Mouse (Mus musculus) heart, postnatal 25 days (tissue): Measurements from ENCODE around the gene Htt. TPM values are rescaled to one million over a fixed set of nuclear protein-coding genes. Genes with fewer than 3 reads are reported as not detected.

ENCODE experiments used
- DNase-seq: peaks from one replicate; pipeline ENCODE4 v3.0.0; 2022; ENCODE audit warnings: low spot score
- intact Hi-C: fragments of 180-260 bp; cut with DNase I; formaldehyde crosslinking; loops from one replicate; pipeline ENCODE4 v1.15.1; 2025
- total RNA-seq, 2 experiments: library from RNA; stranded (reverse); gene quantifications; 2 replicates each; pipeline ENCODE4 v1.2.3; 2021

Gene Htt
- total RNA-seq, 2 experiments from 2014 or later = 12.7 to 12.9 TPM

GRCm38 (mm10) chr5:34924519-34924918, 163.0 kb downstream of the Htt start:
- no peak for DNase-seq
- intact Hi-C loops = no loop called here

- no peak for DNase-seq
- intact Hi-C loops = no loop called here
These were observed 166.1 kb downstream of the Htt start for GRCm38 (mm10) chr5:34927648-34928047.

GRCm38 (mm10) chr5:34930151-34930975, 168.8 kb downstream of the Htt start:
- intact Hi-C loops = loop anchor here (5.0 kb wide), 1 partner anchor 107 kb away; no protein-coding TSS in a partner anchor

GRCm38 (mm10) chr5:34931091-34931490, 169.6 kb downstream of the Htt start:
- intact Hi-C loops = loop anchor here (5.0 kb wide), 1 partner anchor 106 kb away; no protein-coding TSS in a partner anchor
- DNase-seq = no peak

More at GRCm38 (mm10) chr5:34930151-34930975, 168.8 kb downstream of the Htt start:
- DNase-seq = no peak

- intact Hi-C loops = loop anchor here (2.0 to 5.0 kb wide), 2 partner anchors 37 to 106 kb away; no protein-coding TSS in a partner anchor
- DNase-seq = no peak
These were observed 170.2 kb downstream of the Htt start for GRCm38 (mm10) chr5:34931516-34932457.

GRCm38 (mm10) chr5:34932458-34932806, 170.9 kb downstream of the Htt start:
- intact Hi-C loops = loop anchor here (2.0 to 5.0 kb wide), 2 partner anchors 36 to 105 kb away; no protein-coding TSS in a partner anchor
- DNase-seq = no peak

GRCm38 (mm10) chr5:34933461-34933860, 171.9 kb downstream of the Htt start:
- DNase-seq = no peak
- intact Hi-C loops = loop anchor here (2.0 to 5.0 kb wide), 2 partner anchors 35 to 104 kb away; no protein-coding TSS in a partner anchor

GRCm38 (mm10) chr5:34941710-34942470, 180.3 kb downstream of the Htt start:
- DNase-seq = no peak
- intact Hi-C loops = no loop called here

GRCm38 (mm10) chr5:34943428-34943827, 181.9 kb downstream of the Htt start:
- DNase-seq = no peak
- intact Hi-C loops = no loop called here

- intact Hi-C loops = no loop called here
- DNase-seq = peak; percentile 77
These were observed 187.6 kb downstream of the Htt start, which contains the start of gene Rgs12 for GRCm38 (mm10) chr5:34948861-34949760. Rgs12 (plus strand) TSS chr5:34949445.

GRCm38 (mm10) chr5:34949769-34950211, 188.2 kb downstream of the Htt start:
- no peak for DNase-seq
- intact Hi-C loops = no loop called here

- DNase-seq = no peak
- intact Hi-C loops = no loop called here
These were observed 189.1 kb downstream of the Htt start for GRCm38 (mm10) chr5:34950486-34951160.

- intact Hi-C loops = no loop called here
These were observed 189.8 kb downstream of the Htt start for GRCm38 (mm10) chr5:34951161-34951834.

GRCm38 (mm10) chr5:34954508-34954907, 193.0 kb downstream of the Htt start:
- no peak for DNase-seq
- intact Hi-C loops = no loop called here

More at GRCm38 (mm10) chr5:34951161-34951834, 189.8 kb downstream of the Htt start:
- DNase-seq = no peak

- DNase-seq = no peak
- intact Hi-C loops = no loop called here
These were observed 194.1 kb downstream of the Htt start for GRCm38 (mm10) chr5:34955630-34956029.

- intact Hi-C loops = no loop called here
- no peak for DNase-seq
These were observed 194.6 kb downstream of the Htt start for GRCm38 (mm10) chr5:34956151-34956550.

GRCm38 (mm10) chr5:34957015-34957414, 195.5 kb downstream of the Htt start:
- intact Hi-C loops = no loop called here
- no peak for DNase-seq
